Mouse (Mus musculus) adrenal gland, postnatal 4 days (tissue): Measurements from ENCODE around the gene Gid4. TPM values are rescaled to one million over a fixed set of nuclear protein-coding genes. Genes with fewer than 3 reads are reported as not detected.

Experiments
- total RNA-seq, 2 experiments: library from RNA; stranded (reverse); gene quantifications; 2 replicates each; pipeline ENCODE4 v1.2.3; 2021

The Gid4 gene
- total RNA-seq, 2 experiments from 2014 or later = 32.1 to 32.8 TPM

Other genes with a start within 250 kb of the Gid4 start
- 100 to 1,000 TPM; 135 to 160 TPM for gene Srebf1, start 194.6 kb upstream of the Gid4 start, total RNA-seq
- gene Tom1l2, start 64.2 kb upstream of the Gid4 start, total RNA-seq = 10 to 100 TPM; 54.0 to 55.9 TPM
- 1 to 10 TPM; 1.8 to 2.6 TPM for gene Drc3, start 63.8 kb upstream of the Gid4 start, total RNA-seq
- gene Atpaf2, start 1.3 kb downstream of the Gid4 start, total RNA-seq = 10 to 100 TPM; 63.2 to 76.7 TPM
- gene Drg2, start 37.4 kb downstream of the Gid4 start, total RNA-seq = 10 to 100 TPM; 78.7 to 79.8 TPM
- gene Myo15, start 52.2 kb downstream of the Gid4 start, total RNA-seq = 1 to 10 TPM in 1 of 2 experiments, under 1 TPM in 1; 0.62 to 1.1 TPM
- gene Alkbh5, start 119.2 kb downstream of the Gid4 start, total RNA-seq = 10 to 100 TPM; 85.6 to 86.2 TPM